Mouse (Mus musculus) myocyte (in vitro differentiated cells): ENCODE measurements at regions not wholly inside any gene's neighbourhood (a gene's known extent, or its start where the extent isn't known, plus 50 kb on each side); places are given as distances from the start of the nearest gene placed in this dataset.

Source experiments
- MAX ChIP-seq: IDR thresholded peaks from one replicate; pipeline ENCODE4 v1.6.1; 2011; ENCODE audit warnings: low read depth, mild to moderate bottlenecking, control low read depth
- MYOD1 ChIP-seq, 3 experiments: IDR thresholded peaks; one replicate each; pipeline ENCODE4 v1.6.1; 2011; ENCODE audit warnings: control low read depth in 2 of 3, low read depth in 2 of 3, mild to moderate bottlenecking in 2 of 3, moderate library complexity in 1 of 3; ENCODE audit not compliant: insufficient read length in 2 of 3, control insufficient read depth in 1 of 3
- POLR2A ChIP-seq: IDR thresholded peaks from one replicate; pipeline ENCODE4 v1.6.1; 2011; ENCODE audit warnings: low read depth, mild to moderate bottlenecking, control low read depth, moderate library complexity; ENCODE audit not compliant: insufficient read length
- TCF12 ChIP-seq: IDR thresholded peaks from one replicate; pipeline ENCODE4 v1.6.1; 2011; ENCODE audit warnings: mild to moderate bottlenecking, control low read depth; ENCODE audit not compliant: poor library complexity, insufficient read depth, severe bottlenecking
- USF1 ChIP-seq: IDR thresholded peaks from one replicate; pipeline ENCODE4 v1.6.1; 2011; ENCODE audit warnings: low read depth, mild to moderate bottlenecking, control low read depth, moderate library complexity

- TF ChIP-seq MAX: no peak
- TF ChIP-seq POLR2A: no peak
- no peak for TF ChIP-seq USF1
- no peak for TF ChIP-seq TCF12
- TF ChIP-seq MYOD1 (IDR thresholded peaks at IDR 0.05; ENCODE audit: control insufficient read depth in 1 of 3, insufficient read length in 2 of 3, low read depth in 2 of 3): no peak
These were observed 79.3 kb upstream of the Med13l start for GRCm38 (mm10) chr5:118480965-118481793.
